Mouse (Mus musculus) ovary, postnatal 10 days (tissue): ENCODE measurements around the gene Olfr1353.
"Not testable (repeated sequence)": the region's sequence is repeated elsewhere in the genome, so short reads cannot be mapped to it uniquely, and the experiment has no call there.

Experiments
- DNase-seq: peaks from one replicate; pipeline ENCODE4 v3.0.0; 2022; ENCODE audit warnings: low spot score

Gene Olfr1353

GRCm38 (mm10) chr10:78963009-78963408, at the start of gene Olfr1353:
Gene Olfr1353, plus strand, starts transcription at chr10:78963309.
- DNase-seq = not testable (repeated sequence)

GRCm38 (mm10) chr10:78950336-78950735, 12.8 kb upstream of the Olfr1353 start, which contains the start of gene Olfr8:
Gene Olfr8, plus strand, starts transcription at chr10:78950636.
- not testable (repeated sequence) for DNase-seq

- no peak for DNase-seq
Observed at GRCm38 (mm10) chr10:78980750-78981149, 17.6 kb downstream of the Olfr1353 start, which contains the start of gene Olfr1352. Gene Olfr1352, plus strand, starts transcription at chr10:78981050.

- DNase-seq = no peak
Observed at GRCm38 (mm10) chr10:79012172-79012571, 49.1 kb downstream of the Olfr1353 start, which contains the start of gene Olfr1351. Gene Olfr1351, plus strand, starts transcription at chr10:79012472.
